Mouse (Mus musculus) midbrain, postnatal 0 days (tissue): ENCODE measurements around the gene Adamts20. TPM values are rescaled to one million over a fixed set of nuclear protein-coding genes. Genes with fewer than 3 reads are reported as not detected.

Experiments
- ATAC-seq: fragments of 200-750 bp; cut with Nextera tagmentation; 2 replicates; pipeline ENCODE4 v1.8.0; 2017; ENCODE audit warnings: moderate number of reproducible peaks, mild to moderate bottlenecking, moderate TSS enrichment, moderate library complexity; ENCODE audit not compliant: low FRiP score
- DNase-seq: peaks from one replicate; pipeline ENCODE4 v3.0.0-alpha.2; 2015; ENCODE audit warnings: low spot score
- H3K27ac ChIP-seq: fragments of 300-500 bp; sonication (generic); 2 replicates; pipeline ENCODE4 v1.5.1; 2014; ENCODE audit warnings: low read depth, mild to moderate bottlenecking, low read length, mixed read lengths
- H3K27me3 ChIP-seq: fragments of 300-500 bp; sonication (generic); 2 replicates; pipeline ENCODE4 v1.6.1; 2014; ENCODE audit warnings: low read length, control low read depth, mixed read lengths; ENCODE audit not compliant: insufficient read depth
- H3K36me3 ChIP-seq: fragments of 300-500 bp; sonication (generic); 2 replicates; pipeline ENCODE4 v1.6.1; 2014; ENCODE audit warnings: low read length, control low read depth, mixed read lengths; ENCODE audit not compliant: insufficient read depth
- H3K4me1 ChIP-seq: fragments of 300-500 bp; sonication (generic); 2 replicates; pipeline ENCODE4 v1.6.1; 2014; ENCODE audit warnings: mild to moderate bottlenecking, control low read depth, antibody characterized with exemption, low read length, mixed read lengths; ENCODE audit not compliant: insufficient read depth
- H3K4me2 ChIP-seq: fragments of 300-500 bp; sonication (generic); 2 replicates; pipeline ENCODE4 v1.6.1; 2014; ENCODE audit warnings: low read depth, mild to moderate bottlenecking, low read length, mixed read lengths; ENCODE audit not compliant: poor library complexity, severe bottlenecking
- H3K4me3 ChIP-seq: fragments of 300-500 bp; sonication (generic); 2 replicates; pipeline ENCODE4 v1.5.1; 2014; ENCODE audit warnings: low read depth, mild to moderate bottlenecking, low read length, moderate library complexity
- H3K9ac ChIP-seq: fragments of 300-500 bp; sonication (generic); replicated peaks from 2 replicates; pipeline ENCODE4 v1.6.1; 2014; ENCODE audit warnings: mild to moderate bottlenecking, low read length, moderate library complexity, mixed read lengths; ENCODE audit not compliant: poor library complexity, severe bottlenecking
- H3K9me3 ChIP-seq: fragments of 300-500 bp; sonication (generic); 2 replicates; pipeline ENCODE4 v1.6.1; 2016; ENCODE audit warnings: low read length, control low read depth
- CTCF ChIP-seq: IDR thresholded peaks from 2 replicates; pipeline ENCODE4 v1.5.1; 2016; ENCODE audit warnings: antibody characterized with exemption, mild to moderate bottlenecking
- WGBS: fragments of 180-500 bp; shearing (Covaris S2); extraction: QIAGEN DNeasy Blood & Tissue Kit; methylation state at CpG from one replicate; pipeline ENCODE4 v1.1.7; 2014; 5-methylcytosine and 5-hydroxymethylcytosine counted together
- polyA plus RNA-seq: library from polyadenylated mRNA; unstranded; fragments of >200 nt; fragmentation: Nextera tagmentation; extraction: Ambion mirVana; gene quantifications from 2 replicates; pipeline ENCODE4 v1.2.1, GENCODE M21; 2015
- total RNA-seq: library from RNA; depleted of rRNA; stranded (reverse); fragments of >200 nt; gene quantifications from 2 replicates; pipeline ENCODE4 v1.2.3, GENCODE M21; 2014

The Adamts20 gene
- total and polyA plus RNA-seq, 2 experiments from 2014 or later = 3.0 to 5.8 TPM

- no peak for TF ChIP-seq CTCF
- 84% methylated on average over 2 of the region's 2 CpGs for WGBS
- no peak overlapping the region for H3K9ac ChIP-seq
Measured at GRCm38 (mm10) chr15:94482555-94482954, 17.3 kb upstream of the Adamts20 start.

DNA sequence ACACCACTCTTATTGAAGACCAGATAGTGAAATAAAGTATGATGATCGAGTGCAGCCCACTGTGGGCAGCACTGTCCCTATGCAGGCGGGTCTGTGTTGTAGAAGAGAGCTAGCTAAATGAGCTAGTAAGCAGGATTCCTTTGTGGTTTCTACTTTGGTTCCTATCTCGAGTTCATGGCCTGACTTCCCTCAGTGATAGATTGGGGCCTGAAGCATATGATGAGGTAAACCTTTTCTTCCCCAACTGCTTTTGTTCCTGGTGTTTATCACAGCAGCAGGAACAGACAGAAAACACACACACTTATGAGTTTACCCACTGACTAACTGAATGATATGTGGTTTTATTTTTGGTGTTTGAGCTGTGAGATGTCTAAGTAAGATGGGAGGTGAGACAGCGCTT lies 15.6 kb upstream of the Adamts20 start:
- ATAC-seq (no peak), DNase-seq (no peak)
- Histone ChIP-seq H3K4me2 (no peak overlapping the region), H3K9ac (no peak overlapping the region), H3K27ac (no peak overlapping the region), H3K4me3 (no peak overlapping the region), H3K9me3 (no peaks in the 10 kb centered on the region), H3K4me1 (no peaks in the 10 kb centered on the region), H3K27me3 (no peaks in the 10 kb centered on the region), H3K36me3 (no peaks in the 10 kb centered on the region)
- no peak for TF ChIP-seq CTCF
- WGBS = 91% methylated on average over 4 of the region's 4 CpGs

More at GRCm38 (mm10) chr15:94482555-94482954, 17.3 kb upstream of the Adamts20 start:
- no peak for ATAC-seq
- H3K4me1 ChIP-seq = no peaks in the 10 kb centered on the region
- no peaks in the 10 kb centered on the region for H3K27me3 ChIP-seq
- DNase-seq = no peak
- no peak overlapping the region for H3K27ac ChIP-seq
- H3K4me2 ChIP-seq = no peak overlapping the region
- no peaks in the 10 kb centered on the region for H3K9me3 ChIP-seq
- no peak overlapping the region for H3K4me3 ChIP-seq
- no peaks in the 10 kb centered on the region for H3K36me3 ChIP-seq

- ATAC-seq = no peak
- no peak overlapping the region for H3K4me2 ChIP-seq
- H3K9ac ChIP-seq = no peak overlapping the region
- H3K9me3 ChIP-seq = no peaks in the 10 kb centered on the region
- no peak for DNase-seq
- H3K4me3 ChIP-seq = no peak overlapping the region
- 91% methylated on average over 5 of the region's 5 CpGs for WGBS
- TF ChIP-seq CTCF = no peak
- no peaks in the 10 kb centered on the region for H3K27me3 ChIP-seq
- H3K36me3 ChIP-seq = no peaks in the 10 kb centered on the region
- H3K4me1 ChIP-seq = no peaks in the 10 kb centered on the region
- H3K27ac ChIP-seq = no peak overlapping the region
Measured at GRCm38 (mm10) chr15:94480248-94480647, 15.0 kb upstream of the Adamts20 start.

- WGBS = 70% methylated on average over 3 of the region's 3 CpGs
- Histone ChIP-seq H3K4me3 (no peak overlapping the region), H3K27me3 (no peaks in the 10 kb centered on the region), H3K27ac (no peak overlapping the region), H3K9me3 (no peaks in the 10 kb centered on the region), H3K9ac (no peak overlapping the region), H3K4me2 (no peak overlapping the region), H3K36me3 (no peaks in the 10 kb centered on the region), H3K4me1 (no peaks in the 10 kb centered on the region)
- no peak for ATAC-seq
- no peak for DNase-seq
- no peak for TF ChIP-seq CTCF
Measured at GRCm38 (mm10) chr15:94479513-94480136, 14.4 kb upstream of the Adamts20 start.

DNA sequence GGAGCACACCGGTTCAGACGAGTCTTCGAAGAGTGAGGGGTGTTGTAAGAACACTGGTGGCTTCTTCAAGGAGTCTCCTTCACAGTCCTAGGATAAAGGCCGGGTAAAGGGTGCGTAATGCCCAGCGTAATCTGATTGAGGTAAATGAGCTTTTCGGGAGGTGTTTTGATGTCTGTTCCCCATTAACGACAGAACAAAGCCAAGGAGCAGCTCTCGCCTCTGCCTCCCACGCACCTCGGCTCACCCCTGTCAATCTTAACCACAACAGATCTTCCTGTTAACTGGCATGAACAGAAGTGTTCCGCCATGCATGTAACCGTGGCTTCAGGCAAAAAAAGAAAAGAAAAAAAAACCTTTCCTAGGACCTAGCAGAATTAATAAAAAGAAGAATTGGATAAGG lies 13.5 kb upstream of the Adamts20 start:
- TF ChIP-seq CTCF = no peak
- no peaks in the 10 kb centered on the region for H3K4me1 ChIP-seq
- DNase-seq = no peak
- no peak overlapping the region for H3K4me3 ChIP-seq
- 27% methylated on average over 13 of the region's 13 CpGs for WGBS
- no peaks in the 10 kb centered on the region for H3K27me3 ChIP-seq
- no peak for ATAC-seq
- no peaks in the 10 kb centered on the region for H3K9me3 ChIP-seq
- no peak overlapping the region for H3K27ac ChIP-seq
- H3K36me3 ChIP-seq = no peaks in the 10 kb centered on the region
- H3K4me2 ChIP-seq = no peak overlapping the region
- no peak overlapping the region for H3K9ac ChIP-seq

DNA sequence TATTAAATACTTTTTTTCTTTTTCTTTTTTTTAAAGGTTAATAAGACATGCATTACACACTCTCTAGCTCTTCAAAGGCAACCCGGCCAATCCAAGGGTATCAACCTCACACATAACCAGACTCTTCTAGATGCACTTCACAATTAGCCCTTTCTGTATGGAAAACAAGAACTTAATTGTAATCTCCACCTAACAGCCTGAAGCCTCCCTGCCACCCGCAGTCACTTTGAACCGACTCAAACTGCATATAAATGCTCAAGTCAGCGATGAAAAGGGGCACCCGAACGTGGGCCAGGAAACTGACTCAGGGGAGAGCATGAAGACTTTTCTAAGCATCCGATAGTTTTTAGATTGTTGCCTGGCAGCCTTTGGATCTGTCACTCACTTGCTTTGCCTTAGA lies 12.1 kb upstream of the Adamts20 start:
- H3K4me2 ChIP-seq = no peak overlapping the region
- TF ChIP-seq CTCF = no peak
- H3K9ac ChIP-seq = no peak overlapping the region
- 17% methylated on average over 7 of the region's 7 CpGs for WGBS
- no peak overlapping the region for H3K4me3 ChIP-seq
- no peaks in the 10 kb centered on the region for H3K4me1 ChIP-seq
- no peak overlapping the region for H3K27ac ChIP-seq
- no peaks in the 10 kb centered on the region for H3K9me3 ChIP-seq
- H3K36me3 ChIP-seq = no peaks in the 10 kb centered on the region
- no peaks in the 10 kb centered on the region for H3K27me3 ChIP-seq
- ATAC-seq (no peak), DNase-seq (peak; percentile 45)
